Mouse (Mus musculus) forebrain, embryonic 10.5 days (tissue): Measurements from ENCODE around the gene Eif2ak1. TPM values are rescaled to one million over a fixed set of nuclear protein-coding genes. Genes with fewer than 3 reads are reported as not detected.

Experiments used
- DNase-seq: peaks from one replicate; pipeline ENCODE4 v3.0.0-alpha.2; 2017; ENCODE audit warnings: low spot score; ENCODE audit errors: extremely low spot score
- H3K27ac ChIP-seq: fragments of 300-500 bp; sonication (generic); 2 replicates; pipeline ENCODE4 v1.5.1; 2016; ENCODE audit warnings: mild to moderate bottlenecking
- H3K27me3 ChIP-seq: fragments of 300-500 bp; sonication (generic); 2 replicates; pipeline ENCODE4 v1.6.1; 2016; ENCODE audit warnings: mild to moderate bottlenecking; ENCODE audit not compliant: poor library complexity, severe bottlenecking
- H3K36me3 ChIP-seq: fragments of 300-500 bp; sonication (generic); replicated peaks from 2 replicates; pipeline ENCODE4 v1.6.1; 2016; ENCODE audit warnings: mild to moderate bottlenecking, moderate library complexity
- H3K4me1 ChIP-seq: fragments of 300-500 bp; sonication (generic); 2 replicates; pipeline ENCODE4 v1.6.1; 2016
- H3K4me3 ChIP-seq: fragments of 300-500 bp; sonication (generic); 2 replicates; pipeline ENCODE4 v1.5.1; 2016; ENCODE audit warnings: mild to moderate bottlenecking, moderate library complexity
- H3K9me3 ChIP-seq: fragments of 300-500 bp; sonication (generic); 2 replicates; pipeline ENCODE4 v1.6.1; 2016; ENCODE audit warnings: mild to moderate bottlenecking, moderate library complexity
- WGBS: fragments of 180-500 bp; shearing (Covaris S2); methylation state at CpG from one replicate; pipeline ENCODE4 v1.1.7; 2016; 5-methylcytosine and 5-hydroxymethylcytosine counted together
- polyA plus RNA-seq: library from polyadenylated mRNA; unstranded; fragments of >200 nt; fragmentation: Nextera tagmentation; extraction: Ambion mirVana; gene quantifications from 2 replicates; pipeline ENCODE4 v1.2.1, GENCODE M21; 2016

Gene Eif2ak1
- polyA plus RNA-seq, 1 experiment from 2014 or later: 46.6 TPM

DNA sequence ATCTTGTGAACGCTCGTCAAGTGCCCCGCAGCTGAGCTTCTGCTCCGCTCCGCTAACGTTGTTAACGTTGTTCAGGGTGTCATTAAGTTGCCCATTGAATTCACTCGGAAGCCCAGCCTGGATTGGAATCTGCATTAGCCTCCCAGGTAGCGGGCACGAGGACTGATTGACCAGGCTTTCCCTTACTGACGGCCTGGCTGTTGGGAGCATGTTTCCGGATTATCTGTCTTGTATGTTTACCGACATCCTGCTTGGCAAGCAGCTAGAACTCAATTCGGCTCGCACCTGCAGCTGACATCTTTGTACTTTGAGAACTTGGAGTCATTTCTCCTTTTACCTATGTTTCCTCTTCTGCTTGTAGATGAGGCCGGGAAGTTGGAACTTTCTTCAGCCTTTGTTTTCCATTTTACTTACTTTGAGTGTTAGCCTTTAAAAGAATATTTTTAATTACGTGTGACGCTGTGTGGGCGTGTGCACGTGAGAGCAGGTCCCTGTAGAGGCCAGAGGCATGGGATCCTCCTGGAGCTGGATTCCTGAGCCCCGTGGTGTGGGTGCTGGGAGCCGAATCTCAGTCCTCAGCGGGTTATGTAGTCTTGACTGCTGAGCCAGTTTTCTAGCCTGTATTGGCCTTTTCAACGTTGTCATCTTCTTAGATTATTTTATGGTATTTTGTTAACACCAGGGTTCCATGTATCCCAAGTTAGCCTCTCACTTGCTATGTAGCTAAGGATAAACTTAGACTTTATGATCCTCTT, 2.5 kb downstream of the Eif2ak1 start:
- no peaks in the 10 kb centered on the region for H3K36me3 ChIP-seq
- WGBS: 88% methylated on average over 24 of the region's 24 CpGs
- DNase-seq: no peak
- H3K27me3 ChIP-seq: no peaks in the 10 kb centered on the region
- no peak overlapping the region for H3K4me3 ChIP-seq
- H3K9me3 ChIP-seq: no peaks in the 10 kb centered on the region
- H3K27ac ChIP-seq: no peak overlapping the region
- H3K4me1 ChIP-seq: peaks cover 14% of the 10 kb centered on the region

DNA sequence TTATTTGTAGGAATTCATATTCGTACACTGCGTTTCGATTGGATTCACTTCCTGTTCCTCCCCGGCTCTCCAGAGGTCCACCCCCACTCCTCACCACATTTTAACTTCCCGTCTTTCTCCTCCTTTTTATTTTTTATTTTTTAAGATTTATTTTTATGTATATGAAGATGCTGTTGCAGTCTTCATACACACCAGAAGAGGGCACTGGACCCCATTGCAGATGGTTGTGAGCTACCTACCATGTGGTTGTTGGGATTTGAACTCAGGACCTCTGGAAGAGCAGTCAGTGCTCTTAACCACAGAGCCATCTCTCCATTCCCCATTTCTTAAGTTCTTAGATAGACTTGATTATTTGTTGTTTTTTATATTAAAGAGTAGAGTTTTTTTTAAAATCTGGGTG, 3.2 kb downstream of the Eif2ak1 start:
- H3K4me1 ChIP-seq: peaks cover 14% of the 10 kb centered on the region
- H3K27me3 ChIP-seq: no peaks in the 10 kb centered on the region
- no peaks in the 10 kb centered on the region for H3K9me3 ChIP-seq
- H3K4me3 ChIP-seq: no peak overlapping the region
- H3K36me3 ChIP-seq: no peaks in the 10 kb centered on the region
- WGBS: 94% methylated on average over 5 of the region's 5 CpGs
- H3K27ac ChIP-seq: no peak overlapping the region
- no peak for DNase-seq

DNA sequence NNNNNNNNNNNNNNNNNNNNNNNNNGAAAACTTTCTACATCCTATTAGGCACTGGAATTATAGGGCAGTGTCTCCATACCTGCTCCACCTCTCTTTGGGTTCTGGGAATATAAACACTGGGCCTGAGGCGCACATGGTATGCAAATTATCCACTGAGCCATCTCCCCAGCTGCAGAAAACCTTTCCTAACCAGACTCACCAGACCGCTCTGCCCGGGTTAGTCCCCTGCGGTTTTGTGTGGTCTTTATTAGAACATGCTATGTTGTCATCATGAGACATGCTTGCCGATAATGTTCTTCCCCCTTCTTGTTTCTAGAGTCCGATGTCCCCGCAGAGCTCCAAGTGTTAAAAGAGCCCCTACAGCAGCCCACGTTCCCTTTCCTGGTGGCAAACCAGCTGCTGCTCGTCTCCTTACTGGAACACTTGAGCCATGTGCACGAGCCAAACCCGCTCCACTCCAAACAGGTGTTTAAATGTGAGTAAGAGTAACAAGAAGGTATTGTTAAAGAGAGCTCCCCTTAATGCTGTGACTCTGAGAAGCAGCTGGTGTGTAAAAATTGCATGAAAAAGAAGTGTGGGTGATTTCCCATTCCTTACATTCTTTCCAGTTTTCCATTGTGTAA, 54.1 kb downstream of the Eif2ak1 start:
- peaks cover 51% of the 10 kb centered on the region for H3K36me3 ChIP-seq
- no peaks in the 10 kb centered on the region for H3K4me1 ChIP-seq
- H3K9me3 ChIP-seq: no peaks in the 10 kb centered on the region
- no peak for DNase-seq
- WGBS: 91% methylated on average over 11 of the region's 11 CpGs
- no peak overlapping the region for H3K4me3 ChIP-seq
- no peaks in the 10 kb centered on the region for H3K27me3 ChIP-seq
- no peak overlapping the region for H3K27ac ChIP-seq

DNA sequence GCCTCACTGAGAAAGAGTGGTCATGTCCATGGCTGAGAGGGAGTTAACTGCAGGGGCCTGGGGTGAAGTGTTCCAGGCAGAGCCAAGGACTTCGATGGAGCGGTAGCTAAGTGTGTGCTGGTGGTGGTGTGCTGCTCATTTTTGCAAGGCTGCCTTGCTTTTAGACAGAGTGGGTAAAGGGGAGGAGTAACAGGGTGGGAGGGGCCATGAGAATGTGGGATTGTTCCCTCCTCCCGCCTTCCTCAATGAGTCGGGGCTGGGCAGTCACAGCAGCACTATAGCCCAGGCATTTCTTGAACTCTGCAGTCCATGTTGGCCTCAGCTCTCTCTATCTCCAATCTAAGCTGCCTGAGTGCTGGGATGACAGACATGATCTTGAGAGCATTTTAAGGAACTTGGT, 57.0 kb downstream of the Eif2ak1 start:
- Histone ChIP-seq H3K27ac (no peak overlapping the region), H3K4me1 (no peaks in the 10 kb centered on the region), H3K36me3 (peaks cover 79% of the 10 kb centered on the region), H3K4me3 (no peak overlapping the region), H3K9me3 (no peaks in the 10 kb centered on the region), H3K27me3 (no peaks in the 10 kb centered on the region)
- WGBS: 76% methylated on average over 4 of the region's 4 CpGs
- no peak for DNase-seq

DNA sequence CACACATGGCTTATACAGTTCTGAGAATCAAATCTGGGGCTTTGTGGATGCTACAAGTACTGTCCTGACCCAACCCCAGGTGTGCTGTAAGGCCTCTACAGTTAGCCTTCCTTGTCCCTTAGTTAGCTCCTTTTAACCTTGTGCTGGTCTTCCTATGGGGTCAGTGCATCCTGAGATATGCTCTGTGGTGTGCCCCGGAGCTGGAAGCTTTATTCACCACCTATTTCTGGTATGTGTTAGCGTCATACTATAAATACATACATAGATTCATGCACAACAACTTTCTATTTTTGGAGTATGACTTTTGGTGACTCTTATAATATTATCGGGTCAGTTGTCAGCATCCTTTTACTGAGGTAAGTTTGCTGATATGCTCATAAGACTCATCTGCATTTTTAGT, 67.7 kb downstream of the Eif2ak1 start:
- WGBS: 92% methylated on average over 3 of the region's 3 CpGs
- Histone ChIP-seq H3K27ac (no peak overlapping the region), H3K4me1 (no peaks in the 10 kb centered on the region), H3K4me3 (no peak overlapping the region), H3K9me3 (peaks cover 6% of the 10 kb centered on the region; the same call in 1 of the 2 replicates), H3K27me3 (no peaks in the 10 kb centered on the region), H3K36me3 (peaks cover 98% of the 10 kb centered on the region)
- DNase-seq: no peak

DNA sequence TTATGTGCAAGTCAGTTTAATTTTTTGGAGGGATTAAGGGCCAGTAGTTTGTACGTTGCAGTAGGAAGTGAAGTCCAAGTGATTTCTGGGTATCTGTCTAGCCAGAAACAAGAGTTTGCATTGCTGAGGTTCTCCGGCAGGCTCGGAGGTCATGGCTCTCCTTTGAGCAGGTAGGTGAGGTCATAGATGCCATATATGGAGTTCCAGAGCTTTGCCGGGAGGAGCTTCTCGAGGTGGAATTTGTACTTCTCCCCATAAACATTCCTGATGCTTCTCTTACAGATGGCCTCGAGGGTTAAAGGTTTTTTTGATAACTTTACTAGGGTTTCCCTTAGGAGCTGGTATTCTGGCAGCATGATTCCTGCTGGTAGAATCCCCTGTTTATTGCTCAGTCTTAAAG, 73.2 kb downstream of the Eif2ak1 start:
- Histone ChIP-seq H3K27me3 (no peaks in the 10 kb centered on the region), H3K9me3 (peaks cover 4% of the 10 kb centered on the region; the same call in 1 of the 2 replicates), H3K27ac (no peak overlapping the region), H3K36me3 (peaks cover 93% of the 10 kb centered on the region), H3K4me3 (no peak overlapping the region), H3K4me1 (no peaks in the 10 kb centered on the region)
- WGBS: 89% methylated on average over 6 of the region's 6 CpGs
- no peak for DNase-seq

DNA sequence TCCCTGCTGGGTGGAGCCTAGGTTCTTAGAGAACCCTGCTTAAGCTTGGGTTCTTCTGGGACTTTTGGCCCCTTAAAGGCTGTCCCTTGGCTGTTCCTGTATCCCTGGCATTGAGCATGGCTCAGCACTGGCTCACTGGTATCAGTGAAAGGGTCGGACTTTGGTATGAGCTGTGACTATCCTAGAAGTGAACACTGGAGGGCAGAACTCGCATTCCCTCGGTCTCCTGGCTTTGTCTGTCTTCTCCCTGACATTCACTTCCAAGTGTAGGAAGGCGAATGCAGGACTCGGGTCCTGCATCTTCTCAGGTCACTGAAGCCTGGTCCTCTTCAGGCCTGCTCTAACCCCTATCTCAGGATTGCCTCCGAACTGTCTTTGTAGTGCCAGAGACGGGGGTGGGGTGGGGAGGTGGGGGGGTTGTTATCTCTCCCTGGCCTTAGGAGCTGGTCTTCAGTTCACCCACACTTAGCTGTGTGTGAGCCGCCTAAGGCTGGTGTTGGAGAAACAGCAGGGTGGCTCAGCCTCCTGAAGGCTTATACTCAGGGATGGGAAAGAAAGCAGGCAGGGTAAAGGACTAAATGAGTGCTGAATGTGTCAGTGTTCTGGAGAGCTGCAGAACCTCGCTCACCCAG, 74.8 kb downstream of the Eif2ak1 start:
- H3K36me3 ChIP-seq: peaks cover 88% of the 10 kb centered on the region

DNA sequence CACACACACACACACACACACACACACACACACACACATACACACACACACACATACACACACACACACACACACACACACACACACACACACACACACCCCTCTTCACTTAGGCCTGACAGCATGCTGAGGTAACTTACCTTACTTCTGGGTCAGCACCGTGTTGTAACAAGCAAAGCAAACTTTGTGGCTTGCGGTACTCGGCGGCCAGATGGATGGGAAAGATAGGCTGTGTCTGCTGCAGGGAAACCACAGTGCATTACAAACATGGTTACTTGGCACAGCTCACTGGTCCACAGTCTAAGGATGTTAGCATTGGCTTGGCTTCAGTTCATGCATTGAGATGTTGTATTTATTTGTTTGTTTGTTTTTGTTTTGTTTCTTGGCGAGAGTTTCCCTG, 75.8 kb downstream of the Eif2ak1 start:
- no peak for DNase-seq
- WGBS: 85% methylated on average over 5 of the region's 5 CpGs
- no peaks in the 10 kb centered on the region for H3K4me1 ChIP-seq
- H3K27ac ChIP-seq: no peak overlapping the region
- no peaks in the 10 kb centered on the region for H3K9me3 ChIP-seq
- H3K4me3 ChIP-seq: no peak overlapping the region
- peaks cover 88% of the 10 kb centered on the region for H3K36me3 ChIP-seq
- no peaks in the 10 kb centered on the region for H3K27me3 ChIP-seq

More for the DNA sequence above, 74.8 kb downstream of the Eif2ak1 start:
- no peaks in the 10 kb centered on the region for H3K4me1 ChIP-seq
- no peaks in the 10 kb centered on the region for H3K27me3 ChIP-seq
- H3K27ac ChIP-seq: no peak overlapping the region
- H3K9me3 ChIP-seq: no peaks in the 10 kb centered on the region
- DNase-seq: no peak
- 82% methylated on average over 9 of the region's 9 CpGs for WGBS
- no peak overlapping the region for H3K4me3 ChIP-seq

DNA sequence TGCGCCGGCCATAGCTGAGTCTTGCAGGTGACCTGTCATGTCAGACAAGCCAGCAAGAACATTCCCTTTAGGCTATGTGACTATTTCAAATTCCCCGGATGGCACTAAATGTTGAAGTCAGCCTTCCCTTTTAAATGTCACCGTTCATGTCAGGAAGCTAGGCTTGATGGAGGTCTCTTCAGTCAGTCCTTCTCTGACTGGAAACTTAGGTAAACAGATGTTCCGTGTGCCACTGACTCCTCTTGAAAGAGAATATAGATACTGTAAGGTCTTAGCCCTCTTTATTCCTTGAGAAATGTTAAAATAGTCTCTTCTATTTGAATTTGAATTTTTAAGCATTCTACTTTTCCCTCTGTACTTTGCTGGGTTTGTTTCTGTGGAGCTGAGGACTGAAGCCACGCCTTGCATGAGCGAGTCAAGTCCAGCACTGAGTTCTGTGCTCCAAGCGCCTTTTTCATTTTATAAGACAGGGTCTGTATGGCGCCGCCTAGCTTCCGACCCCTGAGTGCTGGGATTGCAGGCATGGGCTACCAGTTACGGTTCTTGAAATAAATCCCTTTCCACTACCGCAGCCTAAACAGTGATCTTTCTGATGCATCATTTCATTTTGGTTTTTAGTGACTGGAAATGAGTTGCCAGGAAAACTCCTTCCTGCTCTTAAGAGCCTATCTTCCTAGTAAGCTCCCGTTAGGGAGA, 80.2 kb downstream of the Eif2ak1 start, which contains the start of gene Ankrd61:
TSS of gene Ankrd61 (minus strand) at position 51 of the 696 bp plus-strand sequence.
- H3K4me1 ChIP-seq: no peaks in the 10 kb centered on the region
- H3K27me3 ChIP-seq: no peaks in the 10 kb centered on the region
- H3K9me3 ChIP-seq: no peaks in the 10 kb centered on the region
- WGBS: 88% methylated on average over 14 of the region's 14 CpGs
- H3K27ac ChIP-seq: no peak within 1 kb of the TSS
- DNase-seq: no peak
- peaks cover 89% of the 10 kb centered on the region for H3K36me3 ChIP-seq
- H3K4me3 ChIP-seq: no peak within 1 kb of the TSS

DNA sequence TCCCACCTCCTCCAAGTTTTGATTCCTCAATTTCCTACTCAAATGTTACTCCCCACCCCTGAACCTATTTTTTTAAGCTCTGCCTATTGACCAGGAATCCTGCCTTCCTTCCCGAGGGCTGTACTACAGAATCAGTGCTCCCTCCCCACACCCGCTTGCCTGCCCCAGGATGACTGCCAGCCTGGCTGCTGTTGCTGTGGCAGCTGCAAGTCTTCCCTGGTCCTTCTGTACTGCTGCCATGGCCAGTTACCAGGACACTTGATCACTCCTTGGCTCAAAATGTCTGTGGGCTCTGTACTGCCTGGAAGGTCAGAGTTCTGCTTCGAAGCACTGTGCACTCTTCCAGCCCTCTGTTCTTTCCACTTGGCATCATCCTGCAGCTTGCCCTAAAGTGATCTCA, 84.5 kb downstream of the Eif2ak1 start:
- no peak overlapping the region for H3K27ac ChIP-seq
- H3K27me3 ChIP-seq: no peaks in the 10 kb centered on the region
- no peaks in the 10 kb centered on the region for H3K4me1 ChIP-seq
- H3K9me3 ChIP-seq: no peaks in the 10 kb centered on the region
- peaks cover 100% of the 10 kb centered on the region for H3K36me3 ChIP-seq
- WGBS: 83% methylated on average over 3 of the region's 3 CpGs
- H3K4me3 ChIP-seq: no peak overlapping the region
- no peak for DNase-seq

DNA sequence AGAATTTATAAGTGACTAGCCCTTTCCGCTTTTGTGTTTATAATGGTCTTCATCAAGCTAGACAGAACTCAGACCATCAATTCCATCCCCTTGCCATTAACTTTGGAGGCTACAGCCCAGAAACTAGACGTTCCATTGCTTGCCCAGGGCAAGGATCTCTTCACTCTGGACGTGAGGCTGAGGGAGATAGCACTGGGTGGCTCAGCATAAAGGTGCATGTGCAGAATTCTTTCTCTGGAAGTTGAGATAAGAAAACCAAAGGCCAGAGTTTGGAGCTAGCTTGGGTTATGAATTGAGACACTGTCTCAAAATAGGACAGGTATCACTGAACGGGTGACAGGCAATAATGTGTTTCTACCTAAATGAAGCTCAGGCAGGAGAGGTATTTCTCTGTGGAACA, 86.2 kb downstream of the Eif2ak1 start:
- Histone ChIP-seq H3K27me3 (no peaks in the 10 kb centered on the region), H3K4me3 (no peak overlapping the region), H3K27ac (no peak overlapping the region), H3K9me3 (no peaks in the 10 kb centered on the region), H3K36me3 (peaks cover 92% of the 10 kb centered on the region), H3K4me1 (peaks cover 15% of the 10 kb centered on the region)
- WGBS: 87% methylated on average over 4 of the region's 4 CpGs
- no peak for DNase-seq

DNA sequence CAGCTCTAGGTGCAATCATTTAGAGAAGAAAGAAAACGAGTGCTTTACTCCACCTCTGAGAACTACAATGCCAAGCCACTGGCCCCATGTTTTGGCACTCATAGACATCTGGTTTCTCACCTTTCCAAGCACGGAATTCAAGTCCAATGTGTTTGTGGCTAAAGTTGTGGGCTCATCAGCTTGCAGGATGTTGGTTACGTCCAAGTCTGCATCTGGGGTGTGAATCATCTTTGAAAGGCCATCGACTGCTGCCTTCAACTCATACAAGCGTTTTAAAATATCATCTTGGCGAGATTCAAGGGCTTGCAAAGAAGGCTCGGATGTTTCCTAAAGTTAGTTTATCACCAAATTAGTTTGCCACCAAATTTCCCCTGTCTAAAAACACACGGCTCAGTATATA, 88.8 kb downstream of the Eif2ak1 start:
- H3K36me3 ChIP-seq: peaks cover 65% of the 10 kb centered on the region
- H3K27me3 ChIP-seq: no peaks in the 10 kb centered on the region
- no peak for DNase-seq
- peaks cover 26% of the 10 kb centered on the region for H3K4me1 ChIP-seq
- no peak overlapping the region for H3K4me3 ChIP-seq
- H3K9me3 ChIP-seq: no peaks in the 10 kb centered on the region
- WGBS: 93% methylated on average over 8 of the region's 8 CpGs
- no peak overlapping the region for H3K27ac ChIP-seq
